Mouse (Mus musculus): ENCODE data around the gene Abcg1.

GRCm38 (mm10) chr17:31011551-31012394 lies 45.7 kb upstream of the Abcg1 start:
- TF ChIP-seq POLR2A (IDR thresholded peaks at IDR 0.05; ENCODE audit: borderline replicate concordance, extremely low read depth, insufficient read depth, insufficient read length, poor library complexity, severe bottlenecking), result no peak
- peak; percentile 98 for TF ChIP-seq CTCF (IDR thresholded peaks at IDR 0.05; ENCODE audit: borderline replicate concordance, extremely low read depth, insufficient read depth, insufficient read length)
